Mouse (Mus musculus): ENCODE results near the gene Gm20605. TPM values are rescaled to one million over a fixed set of nuclear protein-coding genes. Genes with fewer than 3 reads are reported as not detected.

Gene Gm20605
- polyA plus RNA-seq (2012; rRNA removed), result 21.1 and 26.1 TPM in 2 replicates

GRCm38 (mm10) chr5:137628498-137629305 is at the start of gene Gm20605, which contains the start of the genes Fbxo24 and Lrch4:
Gene Gm20605 (plus strand): TSS chr5:137629175.
Gene Fbxo24 (minus strand): TSS chr5:137629002.
Gene Lrch4 (plus strand): TSS chr5:137629121.
- DNase-seq (ENCODE audit: low read depth), result peak; percentile 100

- DNase-seq (ENCODE audit: low read depth), result no peak
These were observed 48.7 kb upstream of the Gm20605 start for GRCm38 (mm10) chr5:137580246-137580645.

- no peak for DNase-seq (ENCODE audit: low read depth)
These were observed 46.3 kb upstream of the Gm20605 start for GRCm38 (mm10) chr5:137582702-137583101.

- no peak for DNase-seq (ENCODE audit: low read depth)
These were observed 45.3 kb upstream of the Gm20605 start for GRCm38 (mm10) chr5:137583670-137584169.

DNA sequence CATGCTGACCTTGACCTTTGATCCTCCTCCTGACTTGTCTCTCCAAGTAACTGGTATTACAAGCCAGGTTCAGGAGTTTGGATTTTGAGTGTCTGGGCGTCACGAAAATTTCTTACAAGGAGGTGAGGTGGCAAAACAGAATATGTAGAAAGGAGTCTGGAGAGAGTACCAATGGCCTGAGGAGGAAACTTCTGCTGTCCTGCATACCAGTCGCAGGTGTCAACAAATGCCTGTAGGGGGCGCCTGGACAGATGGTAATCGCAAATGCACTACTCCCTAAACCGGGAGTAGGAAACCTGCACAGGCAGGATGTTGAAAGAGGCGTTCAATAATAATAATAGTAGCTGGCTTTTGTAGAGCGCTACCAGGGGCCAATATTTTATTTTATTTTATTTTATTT is 44.0 kb upstream of the Gm20605 start:
- DNase-seq (ENCODE audit: low read depth), result no peak

DNA sequence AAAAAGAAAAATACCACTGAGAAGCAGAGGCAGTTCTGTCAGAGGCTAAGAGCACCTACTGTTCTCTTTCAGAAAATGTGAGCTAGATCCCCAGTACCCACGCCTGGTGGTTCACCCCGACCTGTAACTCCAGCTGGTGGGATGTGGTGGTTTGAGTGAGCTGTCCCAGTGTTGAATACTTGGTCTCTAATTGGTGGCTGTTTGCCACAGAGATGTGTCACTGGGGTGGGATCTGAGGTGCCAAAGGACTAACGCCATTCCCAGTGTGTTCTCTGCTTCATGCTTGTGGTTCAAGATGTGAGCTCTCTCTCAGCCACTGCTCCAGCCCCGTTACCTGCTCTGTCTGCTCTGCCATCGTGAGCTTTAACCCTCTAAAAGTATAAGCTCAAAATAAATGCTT is 38.5 kb upstream of the Gm20605 start:
- no peak for DNase-seq (ENCODE audit: low read depth)

DNA sequence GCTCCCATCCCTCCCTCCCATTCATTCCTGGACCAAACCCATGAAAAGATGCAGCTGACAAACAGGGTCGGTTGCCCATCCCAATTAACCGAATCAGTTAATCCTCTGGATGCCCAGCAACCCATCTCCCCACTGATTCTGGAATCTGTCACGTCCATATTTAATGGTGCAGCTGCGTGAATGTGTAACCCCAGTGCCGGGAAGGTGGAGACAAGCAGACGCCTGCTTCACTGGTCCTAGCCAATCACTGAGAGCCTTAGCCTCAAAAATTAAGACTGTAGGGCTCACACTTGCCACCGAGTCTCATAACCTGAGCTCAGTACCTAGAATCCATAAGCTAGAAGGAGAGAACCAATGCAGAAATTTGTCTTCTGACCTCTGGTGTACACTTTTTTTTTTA is 33.1 kb upstream of the Gm20605 start:
- DNase-seq (ENCODE audit: low read depth), result no peak

DNA sequence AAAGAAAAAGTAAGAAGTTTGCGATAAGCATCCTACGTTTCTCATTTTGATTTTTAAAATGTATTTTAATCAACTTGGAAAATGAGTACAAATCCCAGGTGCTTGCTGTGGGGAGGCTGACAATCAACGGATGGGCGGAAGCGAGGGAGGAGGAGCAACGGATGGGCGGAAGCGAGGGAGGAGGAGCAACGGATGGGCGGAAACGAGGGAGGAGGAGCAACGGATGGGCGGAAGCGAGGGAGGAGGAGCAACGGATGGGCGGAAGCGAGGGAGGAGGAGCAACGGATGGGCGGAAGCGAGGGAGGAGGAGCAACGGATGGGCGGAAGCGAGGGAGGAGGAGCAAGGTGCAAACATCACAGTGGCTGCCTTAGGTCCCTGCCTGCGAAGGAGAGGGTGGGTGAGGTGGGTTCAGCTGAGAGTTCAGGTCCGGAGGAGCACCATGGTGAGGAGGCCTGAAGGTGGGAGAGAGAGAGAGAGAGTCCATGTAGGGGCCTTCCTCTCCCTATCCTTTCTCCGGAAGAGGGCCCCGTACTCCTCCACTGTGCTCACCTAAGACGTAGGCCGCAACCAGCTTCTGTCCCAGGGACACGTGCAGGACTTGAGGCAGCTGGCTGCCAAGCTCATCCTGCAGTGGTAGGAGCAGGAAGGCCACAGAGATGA is 32.2 kb upstream of the Gm20605 start:
- no peak for DNase-seq (ENCODE audit: low read depth)

DNA sequence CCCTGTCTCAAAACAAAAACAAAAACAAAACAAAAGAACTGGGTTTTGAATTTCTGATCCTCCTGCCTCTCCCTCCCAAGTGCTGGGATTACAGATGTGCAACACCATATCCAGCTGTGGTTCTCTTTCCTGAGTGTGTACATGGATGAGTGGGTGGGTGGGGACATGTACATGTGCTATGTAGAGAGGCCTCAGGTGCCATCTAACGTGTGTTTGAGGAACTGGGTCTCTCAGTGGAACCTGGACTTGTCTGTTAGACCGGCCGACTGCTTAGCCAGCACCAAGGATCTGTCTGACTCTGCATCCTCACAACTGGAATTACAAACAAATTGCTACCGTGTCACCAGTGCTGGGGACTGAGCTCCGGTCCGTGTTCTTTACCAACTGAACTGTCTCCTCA is 31.4 kb upstream of the Gm20605 start:
- no peak for DNase-seq (ENCODE audit: low read depth)

- no peak for DNase-seq (ENCODE audit: low read depth)
These were observed 30.7 kb upstream of the Gm20605 start for GRCm38 (mm10) chr5:137598100-137598826.

DNA sequence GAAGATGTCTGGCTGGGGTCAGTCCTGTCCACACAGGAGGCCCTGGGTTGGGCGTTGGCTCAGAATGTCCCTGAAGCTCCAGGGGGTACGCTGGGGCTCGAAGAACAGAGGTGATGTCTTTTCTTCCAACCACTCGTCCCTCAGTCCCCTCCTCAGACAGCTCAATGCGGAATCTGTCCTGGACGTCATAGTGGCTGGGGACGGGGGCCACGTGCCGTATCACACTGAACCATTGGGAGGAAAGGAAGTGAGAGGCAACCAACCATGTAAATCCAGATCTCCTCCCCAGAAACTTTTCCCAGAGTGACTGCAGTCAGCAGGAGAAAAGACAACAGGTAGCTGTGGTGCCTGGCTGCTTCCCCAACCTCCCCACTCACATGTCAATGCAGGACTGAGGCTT is 29.4 kb upstream of the Gm20605 start:
- DNase-seq (ENCODE audit: low read depth), result no peak

- DNase-seq (ENCODE audit: low read depth), result no peak
These were observed 28.7 kb upstream of the Gm20605 start for GRCm38 (mm10) chr5:137600281-137600618.

GRCm38 (mm10) chr5:137600619-137601364 is 28.2 kb upstream of the Gm20605 start, which contains the start of gene Mospd3:
Gene Mospd3 (minus strand): TSS chr5:137601058.
- peak; percentile 98 for DNase-seq (ENCODE audit: low read depth)

GRCm38 (mm10) chr5:137601365-137601729 is 27.6 kb upstream of the Gm20605 start:
- no peak for DNase-seq (ENCODE audit: low read depth)

DNA sequence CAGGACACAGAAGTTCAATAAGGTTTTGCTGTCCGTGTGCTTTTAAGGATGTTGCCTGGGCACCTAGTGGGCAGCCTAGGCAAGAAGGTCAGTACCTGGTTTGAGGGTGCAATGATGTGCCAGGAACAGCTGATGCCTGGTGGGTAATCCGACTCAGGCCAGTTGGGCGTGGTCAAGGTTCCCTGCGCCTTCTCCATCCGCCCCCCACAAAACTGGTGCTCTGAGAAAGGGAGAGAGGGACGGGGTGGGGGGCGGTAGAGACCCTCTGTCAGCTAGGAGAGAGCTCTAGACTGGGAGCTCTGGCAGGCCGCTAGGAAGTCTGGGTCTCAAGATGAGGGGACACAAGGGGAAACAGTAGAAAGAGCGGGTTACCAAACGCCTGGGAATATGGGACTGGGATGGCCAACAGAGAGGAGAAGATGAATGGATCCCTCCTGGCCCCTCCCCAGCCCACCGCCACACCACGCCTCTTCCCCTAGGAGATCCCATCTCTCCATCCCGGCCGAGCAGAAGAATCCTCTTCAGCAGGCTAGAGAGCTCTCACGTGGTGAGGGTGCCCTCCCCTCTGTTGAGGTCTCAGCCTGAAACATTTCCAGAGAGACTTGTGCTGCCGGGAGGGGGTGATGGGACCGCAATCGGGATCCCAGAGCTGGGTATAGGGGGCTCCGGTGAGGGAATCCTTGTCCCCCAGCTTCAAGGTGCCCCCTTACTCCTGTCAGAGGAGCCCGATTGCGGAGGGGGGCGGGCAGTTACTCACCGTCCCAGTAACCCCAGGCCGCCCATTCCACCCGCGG is 20.9 kb upstream of the Gm20605 start:
- DNase-seq (ENCODE audit: low read depth), result no peak

DNA sequence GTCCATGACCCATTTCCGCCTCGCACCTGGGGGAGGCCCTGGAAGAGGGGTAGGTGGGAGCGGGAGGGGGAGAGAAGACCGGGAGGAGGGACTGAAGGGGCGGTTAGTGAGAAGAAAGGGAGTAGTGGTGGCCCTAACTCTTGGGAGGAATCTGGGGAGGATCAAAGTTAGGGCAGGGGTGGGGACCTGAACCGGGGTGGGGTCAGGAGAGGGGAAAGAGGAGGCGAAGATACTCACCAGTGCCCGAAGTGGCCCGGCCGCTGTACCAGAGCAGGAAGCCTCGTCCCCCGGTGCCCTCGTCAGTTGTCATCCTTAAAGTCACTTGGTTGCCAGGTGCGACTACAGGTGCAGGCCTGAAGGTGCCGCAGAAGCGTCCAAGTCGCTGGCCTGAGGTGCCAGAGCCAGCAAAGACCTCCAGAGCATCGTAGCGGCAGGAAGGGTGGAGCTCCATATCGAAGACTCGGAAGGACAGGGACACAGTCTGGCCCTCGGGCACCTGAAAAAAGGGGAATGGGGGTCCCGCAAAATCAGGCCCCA is 20.3 kb upstream of the Gm20605 start:
- DNase-seq (ENCODE audit: low read depth), result no peak

GRCm38 (mm10) chr5:137609292-137609691 is 19.7 kb upstream of the Gm20605 start:
- DNase-seq (ENCODE audit: low read depth), result no peak

- no peak for DNase-seq (ENCODE audit: low read depth)
These were observed 18.9 kb upstream of the Gm20605 start for GRCm38 (mm10) chr5:137610056-137610455.

DNA sequence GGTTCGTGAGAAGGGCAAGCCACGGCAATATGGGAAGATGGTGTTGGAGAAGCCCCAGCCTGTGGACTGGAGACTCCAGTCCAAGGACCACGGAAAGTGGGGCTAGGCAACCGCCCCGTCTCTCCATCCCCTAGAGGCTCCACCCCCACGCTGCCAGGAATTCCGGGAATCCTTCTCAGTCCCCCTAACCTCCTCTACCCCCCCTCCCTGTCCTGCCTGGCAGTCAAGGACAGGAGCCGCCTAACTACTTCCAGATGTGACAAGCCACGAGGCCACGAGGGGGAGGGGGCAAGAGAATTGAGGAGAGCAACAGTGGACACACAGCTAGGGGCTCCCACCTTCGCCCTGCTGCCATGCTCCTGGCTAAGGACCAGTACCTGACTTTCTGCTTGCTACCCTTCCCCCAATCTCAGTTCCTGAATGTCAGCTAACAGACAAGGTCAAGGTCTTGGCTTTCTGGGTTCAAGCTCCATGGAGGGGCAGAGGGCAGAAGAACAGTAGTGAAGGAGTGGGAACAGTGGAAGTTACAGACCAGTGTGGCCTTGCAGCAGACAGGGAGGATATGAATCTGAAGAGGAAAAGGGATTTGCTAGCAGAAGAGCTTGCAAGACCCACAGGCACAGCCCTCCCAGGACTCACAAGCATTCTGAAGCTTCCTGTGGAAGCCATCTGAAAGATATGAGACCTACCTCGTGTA is 18.3 kb upstream of the Gm20605 start:
- no peak for DNase-seq (ENCODE audit: low read depth)

DNA sequence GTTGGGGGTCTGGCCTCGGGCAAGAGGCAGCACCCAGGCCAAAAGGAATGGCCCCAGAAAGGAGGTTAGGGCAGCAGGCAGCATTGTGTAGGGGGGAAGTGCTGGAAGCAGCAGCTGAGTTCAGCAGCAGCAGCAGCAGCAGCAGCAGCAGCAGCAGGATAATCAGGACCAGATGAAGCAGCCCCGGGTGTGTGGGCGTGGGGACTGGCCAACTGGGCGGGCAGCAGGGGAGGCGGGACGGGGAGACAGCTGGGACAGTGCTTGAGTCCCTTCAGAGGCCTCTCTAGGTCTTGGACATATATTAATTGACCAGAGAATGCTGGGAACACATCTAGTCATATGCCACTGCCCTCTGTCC is 17.8 kb upstream of the Gm20605 start:
- no peak for DNase-seq (ENCODE audit: low read depth)

All from gonadal fat pad, adult 2 months (tissue).